Mouse (Mus musculus) intestine, embryonic 14.5 days (tissue): ENCODE data around the gene Nt5dc3. TPM values are rescaled to one million over a fixed set of nuclear protein-coding genes. Genes with fewer than 3 reads are reported as not detected.

Source experiments
- ATAC-seq: fragments of 200-750 bp; cut with Nextera tagmentation; replicated peaks from 2 replicates; pipeline ENCODE4 v1.8.0; 2017; ENCODE audit warnings: low read depth, moderate number of reproducible peaks, moderate TSS enrichment, moderate library complexity; ENCODE audit not compliant: low FRiP score, low TSS enrichment
- DNase-seq: peaks from one replicate; pipeline ENCODE4 v3.0.0-alpha.2; 2018; ENCODE audit warnings: low spot score
- H3K27ac ChIP-seq: fragments of 300-500 bp; sonication (generic); 2 replicates; pipeline ENCODE4 v1.5.1; 2014; ENCODE audit warnings: low read depth, mild to moderate bottlenecking, control low read depth
- H3K27me3 ChIP-seq: fragments of 300-500 bp; sonication (generic); replicated peaks from 2 replicates; pipeline ENCODE4 v1.6.1; 2014; ENCODE audit warnings: low read length, control low read depth; ENCODE audit not compliant: control insufficient read depth, insufficient read depth
- H3K36me3 ChIP-seq: fragments of 300-500 bp; sonication (generic); 2 replicates; pipeline ENCODE4 v1.6.1; 2014; ENCODE audit warnings: low read length, control low read depth; ENCODE audit not compliant: control insufficient read depth, insufficient read depth
- H3K4me1 ChIP-seq: fragments of 300-500 bp; sonication (generic); replicated peaks from 2 replicates; pipeline ENCODE4 v1.6.1; 2014; ENCODE audit warnings: low read length, control low read depth, mixed read lengths; ENCODE audit not compliant: control insufficient read depth, insufficient read depth
- H3K4me2 ChIP-seq: fragments of 300-500 bp; sonication (generic); 2 replicates; pipeline ENCODE4 v1.6.1; 2014; ENCODE audit warnings: low read length
- H3K4me3 ChIP-seq: fragments of 300-500 bp; sonication (generic); 2 replicates; pipeline ENCODE4 v1.5.1; 2014; ENCODE audit warnings: low read depth, low read length, control low read depth, mixed read lengths
- H3K9ac ChIP-seq: fragments of 300-500 bp; sonication (generic); 2 replicates; pipeline ENCODE4 v1.6.1; 2014; ENCODE audit warnings: mild to moderate bottlenecking, low read length
- H3K9me3 ChIP-seq: fragments of 300-500 bp; sonication (generic); 2 replicates; pipeline ENCODE4 v1.6.1; 2016; ENCODE audit warnings: low read length, control low read depth; ENCODE audit not compliant: control insufficient read depth
- WGBS: fragments of 180-500 bp; shearing (Covaris S2); extraction: QIAGEN DNeasy Blood & Tissue Kit; methylation state at CpG from one replicate; pipeline ENCODE4 v1.1.7; 2014; 5-methylcytosine and 5-hydroxymethylcytosine counted together
- polyA plus RNA-seq: library from polyadenylated mRNA; unstranded; fragments of >200 nt; fragmentation: Nextera tagmentation; extraction: Ambion mirVana; gene quantifications from 2 replicates; pipeline ENCODE4 v1.2.1, GENCODE M21; 2014

Gene Nt5dc3
- polyA plus RNA-seq, 1 experiment from 2014 or later: 1.9 TPM

GRCm38 (mm10) chr10:86783561-86783960 is 4.8 kb downstream of the Nt5dc3 start:
- DNase-seq (no peak), ATAC-seq (no peak)
- Histone ChIP-seq H3K4me2 (no peak overlapping the region), H3K27me3 (no peaks in the 10 kb centered on the region), H3K9me3 (no peaks in the 10 kb centered on the region), H3K4me1 (peaks cover 15% of the 10 kb centered on the region), H3K36me3 (no peaks in the 10 kb centered on the region), H3K9ac (no peak overlapping the region), H3K27ac (no peak overlapping the region), H3K4me3 (no peak overlapping the region)
- 72% methylated on average over 5 of the region's 5 CpGs for WGBS

GRCm38 (mm10) chr10:86784126-86784675 is 5.4 kb downstream of the Nt5dc3 start:
- H3K27me3 ChIP-seq: no peaks in the 10 kb centered on the region
- no peak overlapping the region for H3K4me2 ChIP-seq
- ATAC-seq: no peak
- no peak overlapping the region for H3K9ac ChIP-seq
- H3K36me3 ChIP-seq: no peaks in the 10 kb centered on the region
- no peak for DNase-seq
- 79% methylated on average over 5 of the region's 5 CpGs for WGBS
- peaks cover 15% of the 10 kb centered on the region for H3K4me1 ChIP-seq
- H3K27ac ChIP-seq: no peak overlapping the region
- no peaks in the 10 kb centered on the region for H3K9me3 ChIP-seq
- H3K4me3 ChIP-seq: no peak overlapping the region

- no peaks in the 10 kb centered on the region for H3K36me3 ChIP-seq
- H3K9me3 ChIP-seq: no peaks in the 10 kb centered on the region
- no peak overlapping the region for H3K4me3 ChIP-seq
- no peak overlapping the region for H3K27ac ChIP-seq
- no peak overlapping the region for H3K4me2 ChIP-seq
- H3K27me3 ChIP-seq: no peaks in the 10 kb centered on the region
- H3K9ac ChIP-seq: no peak overlapping the region
- H3K4me1 ChIP-seq: peaks cover 12% of the 10 kb centered on the region
- ATAC-seq (no peak), DNase-seq (no peak)
- WGBS: 62% methylated on average over 2 of the region's 2 CpGs
Observed at GRCm38 (mm10) chr10:86785396-86785795, 6.6 kb downstream of the Nt5dc3 start.

GRCm38 (mm10) chr10:86786083-86786482 is 7.3 kb downstream of the Nt5dc3 start:
- H3K4me2 ChIP-seq: no peak overlapping the region
- WGBS: 87% methylated on average over 5 of the region's 5 CpGs
- no peak overlapping the region for H3K4me3 ChIP-seq
- peaks cover 12% of the 10 kb centered on the region for H3K4me1 ChIP-seq
- no peak overlapping the region for H3K9ac ChIP-seq
- H3K9me3 ChIP-seq: no peaks in the 10 kb centered on the region
- no peaks in the 10 kb centered on the region for H3K36me3 ChIP-seq
- DNase-seq: no peak
- no peak overlapping the region for H3K27ac ChIP-seq
- no peaks in the 10 kb centered on the region for H3K27me3 ChIP-seq
- no peak for ATAC-seq

DNA sequence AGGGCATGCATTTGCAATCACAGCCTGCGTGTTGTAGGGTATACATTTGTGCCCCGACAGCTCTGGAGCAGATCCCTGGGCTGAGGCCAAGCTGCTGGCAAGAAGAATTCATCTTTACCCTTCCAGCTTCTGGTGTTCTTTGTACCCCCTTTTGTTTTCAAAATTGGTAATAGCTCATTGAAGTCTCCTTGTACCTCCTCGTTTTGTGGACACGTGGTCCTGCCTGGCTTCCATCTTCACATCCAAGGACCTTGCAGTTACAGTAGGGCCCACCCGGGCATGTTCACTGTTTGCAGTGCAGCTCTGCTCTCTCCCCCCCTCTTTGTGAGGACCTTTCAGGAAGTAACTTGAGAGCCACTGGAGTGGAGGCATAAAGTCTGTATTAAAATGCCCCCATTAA is 9.4 kb downstream of the Nt5dc3 start:
- ATAC-seq: no peak
- no peaks in the 10 kb centered on the region for H3K36me3 ChIP-seq
- DNase-seq: no peak
- WGBS: 42% methylated on average over 5 of the region's 5 CpGs
- H3K27ac ChIP-seq: no peak overlapping the region
- no peaks in the 10 kb centered on the region for H3K27me3 ChIP-seq
- peaks cover 8% of the 10 kb centered on the region; the same call in 1 of the 2 replicates for H3K4me1 ChIP-seq
- no peak overlapping the region for H3K9ac ChIP-seq
- no peaks in the 10 kb centered on the region for H3K9me3 ChIP-seq
- no peak overlapping the region for H3K4me3 ChIP-seq
- no peak overlapping the region for H3K4me2 ChIP-seq

DNA sequence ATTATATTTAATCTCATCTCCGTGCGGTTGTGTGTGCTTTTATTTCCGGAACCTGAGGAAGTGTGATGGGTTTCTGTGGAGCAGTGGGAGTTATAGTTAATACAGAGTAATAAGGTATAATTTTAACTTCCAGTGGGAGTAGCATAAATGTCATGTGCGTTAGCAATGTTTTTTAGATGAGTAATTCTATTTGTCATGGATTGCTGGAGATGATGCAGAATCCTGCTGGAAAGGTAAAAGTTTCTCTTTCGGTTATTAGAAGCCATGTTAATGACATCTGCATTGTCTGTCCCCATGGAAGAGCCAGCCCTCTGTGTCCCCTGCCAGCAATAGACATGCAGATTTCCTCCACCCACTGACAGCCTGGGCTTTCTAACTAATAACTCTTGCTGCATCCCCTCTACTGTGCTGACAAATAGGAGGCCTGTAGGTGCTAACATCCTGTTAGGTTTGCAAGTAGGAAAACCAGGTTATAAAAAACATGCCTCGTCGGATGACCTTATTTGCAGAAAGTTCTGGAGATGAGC is 10.4 kb downstream of the Nt5dc3 start:
- WGBS: 81% methylated on average over 7 of the region's 7 CpGs
- no peak overlapping the region for H3K4me3 ChIP-seq
- H3K4me2 ChIP-seq: no peak overlapping the region
- no peaks in the 10 kb centered on the region for H3K36me3 ChIP-seq
- no peak for ATAC-seq
- H3K27ac ChIP-seq: no peak overlapping the region
- no peaks in the 10 kb centered on the region for H3K27me3 ChIP-seq
- peaks cover 13% of the 10 kb centered on the region; the same call in 1 of the 2 replicates for H3K4me1 ChIP-seq
- no peak overlapping the region for H3K9ac ChIP-seq
- H3K9me3 ChIP-seq: no peaks in the 10 kb centered on the region
- no peak for DNase-seq

- ATAC-seq: peak; percentile 57; the same call in 1 of the 2 replicates
- Histone ChIP-seq H3K9ac (no peak overlapping the region), H3K36me3 (no peaks in the 10 kb centered on the region), H3K4me3 (no peak overlapping the region), H3K4me1 (peaks cover 13% of the 10 kb centered on the region; the same call in 1 of the 2 replicates), H3K9me3 (no peaks in the 10 kb centered on the region), H3K4me2 (no peak overlapping the region), H3K27ac (no peak overlapping the region), H3K27me3 (no peaks in the 10 kb centered on the region)
- DNase-seq: no peak
- 38% methylated on average over 7 of the region's 7 CpGs for WGBS
Observed at GRCm38 (mm10) chr10:86791507-86792184, 12.8 kb downstream of the Nt5dc3 start.

DNA sequence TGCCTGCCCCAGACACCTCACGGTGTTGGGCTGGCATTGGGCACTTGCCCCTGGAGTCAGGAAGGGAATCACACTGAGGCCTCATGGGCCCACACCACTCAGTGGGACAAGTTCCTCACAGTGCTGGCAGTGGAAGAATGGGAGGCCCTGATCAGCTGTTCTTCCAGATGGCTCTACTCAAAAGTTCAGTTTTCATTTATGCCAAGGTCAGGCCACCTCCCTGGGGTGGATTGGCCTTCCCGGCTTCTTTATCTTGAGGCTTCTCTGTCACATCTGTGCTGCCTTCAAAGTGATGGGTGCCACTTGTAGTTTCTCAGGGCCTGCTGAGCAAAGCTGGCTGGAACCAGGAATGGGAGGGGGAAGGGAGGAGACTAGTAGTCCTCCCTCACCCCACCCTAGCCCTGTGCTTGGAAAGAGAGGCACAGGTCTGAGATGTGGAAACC is 14.7 kb downstream of the Nt5dc3 start:
- no peak overlapping the region for H3K27ac ChIP-seq
- H3K36me3 ChIP-seq: no peaks in the 10 kb centered on the region
- ATAC-seq (no peak), DNase-seq (no peak)
- H3K4me2 ChIP-seq: no peak overlapping the region
- no peak overlapping the region for H3K4me3 ChIP-seq
- H3K27me3 ChIP-seq: no peaks in the 10 kb centered on the region
- no peak overlapping the region for H3K9ac ChIP-seq
- WGBS: 66% methylated on average over 2 of the region's 2 CpGs
- peaks cover 10% of the 10 kb centered on the region; the same call in 1 of the 2 replicates for H3K4me1 ChIP-seq
- H3K9me3 ChIP-seq: no peaks in the 10 kb centered on the region
